ENCODE assay signal across 9 mouse cellular contexts in genomic region chr10:20398224-20398623, GRCm38 (mm10). TPM values are rescaled to one million over a fixed set of nuclear protein-coding genes. Genes with fewer than 3 reads are reported as not detected.
A peak's percentile ranks its signal among the peaks of the same experiment; 100 is the strongest.
DNase-seq lines count a peak whose midpoint lies in the region; ATAC-seq and TF ChIP-seq lines count a peak whose summit lies in the region.
"Had no signal": no experiment of that assay in that cellular context is flagged by ENCODE, and none has a peak within 500 bp of the region (broad histone marks: within the 10 kb centered on the region; RNA-seq: fewer than 3 reads in every experiment).

No protein-coding gene starts in this region.

- H3K27ac ChIP-seq in lung, embryonic 14.5 days (ENCODE audit: low read depth), result 0 out of 2 replicates have a peak overlapping the region, but pooled peaks have one; percentile 46
- no peak overlapping the region for H3K27ac ChIP-seq in MEL (ENCODE audit: control insufficient read depth, low read depth, low read length)
- no peak overlapping the region for H3K27ac ChIP-seq in midbrain, embryonic 10.5 days (replicated peaks)
- H3K27ac ChIP-seq: forebrain, embryonic 10.5 days had no signal

- peaks cover 4% of the 10 kb centered on the region; the same call in 1 of the 2 replicates for H3K4me1 ChIP-seq in lung, embryonic 14.5 days (ENCODE audit: insufficient read depth)
- no peaks in the 10 kb centered on the region; a peak in 1 of 4 replicates for H3K4me1 ChIP-seq in MEL (ENCODE audit: control insufficient read depth in 1 of 2, insufficient read depth in 2 of 2, low read length in 2 of 2)
- H3K4me1 ChIP-seq in midbrain, embryonic 10.5 days, result peaks cover 5% of the 10 kb centered on the region; the same call in 1 of the 2 replicates

- no peak for TF ChIP-seq EP300 in MEL (IDR thresholded peaks at IDR 0.05; ENCODE audit: low read depth in 1 of 2, low read length in 2 of 2)

- no peak for TF ChIP-seq CTCF in lung, embryonic 14.5 days (IDR thresholded peaks at IDR 0.05; ENCODE audit: low read depth)
- TF ChIP-seq CTCF in MEL (IDR thresholded peaks at IDR 0.05 in 2 of 3, conservative IDR thresholded peaks at IDR 0.05 in 1 of 3; ENCODE audit: control insufficient read depth in 1 of 3, insufficient read depth in 1 of 3, low read depth in 2 of 3, low read length in 3 of 3, poor library complexity in 1 of 3, severe bottlenecking in 1 of 3), result no peak

- no peak for ATAC-seq in lung, embryonic 14.5 days (ENCODE audit: insufficient read depth)
- ATAC-seq in common myeloid progenitor, adult 5-6 weeks (replicated peaks; ENCODE audit: low read depth, poor library complexity, severe bottlenecking), result peak; percentile 84
- ATAC-seq in neutrophil, adult 5-6 weeks (ENCODE audit: extremely low read depth, insufficient number of reproducible peaks, low FRiP score, poor library complexity, severe bottlenecking), result peak; percentile 66
- ATAC-seq: Patski had no signal

- H3K79me2 ChIP-seq in MEL (ENCODE audit: control insufficient read depth, insufficient read depth, low read length, poor library complexity), result no peaks in the 10 kb centered on the region

- no peaks in the 10 kb centered on the region for H3K27me3 ChIP-seq in lung, embryonic 14.5 days (ENCODE audit: insufficient read depth, low read length)
- H3K27me3 ChIP-seq in MEL (ENCODE audit: control insufficient read depth in 1 of 2, insufficient read depth in 2 of 2, low read length in 2 of 2), result no peaks in the 10 kb centered on the region
- no peaks in the 10 kb centered on the region for H3K27me3 ChIP-seq in midbrain, embryonic 10.5 days (ENCODE audit: low read depth, poor library complexity, severe bottlenecking)

- no peaks in the 10 kb centered on the region for H3K9me3 ChIP-seq in lung, embryonic 14.5 days (ENCODE audit: low read depth, low read length)
- H3K9me3 ChIP-seq in MEL (replicated peaks; ENCODE audit: insufficient read depth, low read length), result no peaks in the 10 kb centered on the region
- H3K9me3 ChIP-seq in midbrain, embryonic 10.5 days (replicated peaks), result no peaks in the 10 kb centered on the region
- H3K9me3 ChIP-seq: forebrain, embryonic 10.5 days had no signal

- TF ChIP-seq POLR2A in MEL (IDR thresholded peaks at IDR 0.05; ENCODE audit: control insufficient read depth in 1 of 2, insufficient read depth in 1 of 2, low read depth in 1 of 2, low read length in 2 of 2, poor library complexity in 1 of 2), result no peak

- H3K36me3 ChIP-seq in lung, embryonic 14.5 days (ENCODE audit: insufficient read depth), result no peaks in the 10 kb centered on the region
- peaks cover 0 to 4% of the 10 kb centered on the region in 2 experiments; a peak in 2 of 4 replicates for H3K36me3 ChIP-seq in MEL (ENCODE audit: control insufficient read depth in 1 of 2, insufficient read depth in 2 of 2, low read length in 2 of 2)
- H3K36me3 ChIP-seq in midbrain, embryonic 10.5 days, result no peaks in the 10 kb centered on the region
- H3K36me3 ChIP-seq: forebrain, embryonic 10.5 days had no signal

- H3K4me2 ChIP-seq in lung, embryonic 14.5 days, result peak overlapping the region; percentile 42; the same call in 1 of the 2 replicates

- DNase-seq in lung, embryonic 14.5 days, result no peak
- no peak for DNase-seq in lung, postnatal 36 days
- peak; percentile 78 for DNase-seq in MEL (ENCODE audit: low read depth, low spot score)
- no peak for DNase-seq in midbrain, embryonic 10.5 days (ENCODE audit: low spot score)
- no peak for DNase-seq in cerebellum, postnatal 36 days

- WGBS in lung, embryonic 14.5 days, result 40% methylated on average over 6 of the region's 6 CpGs
- 89% methylated on average over 6 of the region's 6 CpGs for WGBS in midbrain, embryonic 10.5 days

- H3K9ac ChIP-seq in lung, embryonic 14.5 days, result no peak overlapping the region
- H3K9ac ChIP-seq in MEL (ENCODE audit: control insufficient read depth, low read depth, low read length, poor library complexity, severe bottlenecking), result peak overlapping the region; percentile 9; the same call in 1 of the 2 replicates

- TF ChIP-seq RAD21 in MEL (IDR thresholded peaks at IDR 0.05; ENCODE audit: low read depth, low read length), result no peak

- no peak overlapping the region for H3K4me3 ChIP-seq in lung, embryonic 14.5 days (ENCODE audit: low read depth, low read length)
- H3K4me3 ChIP-seq in MEL (ENCODE audit: control insufficient read depth in 1 of 2, insufficient read depth in 1 of 2, low read depth in 2 of 2, low read length in 2 of 2), result peak overlapping the region; percentile 3 to 19; a peak in 3 of 4 replicates
- H3K4me3 ChIP-seq in midbrain, embryonic 10.5 days, result no peak overlapping the region
- H3K4me3 ChIP-seq: forebrain, embryonic 10.5 days had no signal

TF ChIP-seq in MEL, 35 proteins besides CTCF, POLR2A, EP300 and RAD21:
- TF ChIP-seq UBTF (IDR thresholded peaks at IDR 0.05; ENCODE audit: borderline replicate concordance, insufficient read depth, low read depth, low read length) (no peak), MAFK (IDR thresholded peaks at IDR 0.05; ENCODE audit: borderline replicate concordance, low read depth, low read length) (no peak), BHLHE40 (IDR thresholded peaks at IDR 0.05; ENCODE audit: borderline replicate concordance, low read depth, low read length) (no peak), GATA1 (IDR thresholded peaks at IDR 0.05; ENCODE audit: low read depth, low read length) (peak; percentile 44; the same call in 1 of the 2 replicates), ZNF384 (IDR thresholded peaks at IDR 0.05; ENCODE audit: low read depth, low read length) (no peak), TBP (IDR thresholded peaks at IDR 0.05; ENCODE audit: low read depth, low read length) (no peak), SMC3 (IDR thresholded peaks at IDR 0.05; ENCODE audit: low read depth, low read length) (no peak)

RNA-seq across cellular contexts. Expression of gene Mtfr2, which starts 50.7 kb away (rescaled TPM):
- polyA plus RNA-seq in lung, embryonic 14.5 days (2014; fragmentation: Nextera tagmentation; extraction: Ambion mirVana), result 3.2 and 4.9 TPM in 2 replicates
- total RNA-seq in MEL (2012; rRNA removed), result 10.3 and 10.8 TPM in 2 replicates
- polyA plus RNA-seq in MEL (2012; ENCODE audit: insufficient read depth in 1 of 2, insufficient read length in 2 of 2, low read depth in 1 of 2, low replicate concordance in 2 of 2, missing spikeins in 1 of 2), result 10 to 100 TPM in 1 of 2 experiments, not detected in 1; 17.1 TPM
- total RNA-seq in common myeloid progenitor, adult 5-6 weeks (2017), result 16.6 and 22.9 TPM in 2 replicates
- total RNA-seq in neutrophil, adult 5-6 weeks (2017), result 0.61 and 0.81 TPM in 2 replicates
- 2.8 and 2.9 TPM in 2 replicates for polyA plus RNA-seq in midbrain, embryonic 10.5 days (2016; fragmentation: Nextera tagmentation; extraction: Ambion mirVana)

Comparison
In these comparisons a context has a peak if more than half of its experiments do, and no peak if none do; other contexts are left out.
1. H3K4me3 ChIP-seq: peak in MEL (2 of 2); none in lung, embryonic 14.5 days (single experiment) and midbrain, embryonic 10.5 days (single experiment).